Mouse (Mus musculus) neural tube, embryonic 14.5 days (tissue): ENCODE measurements around the gene Brwd1. TPM values are rescaled to one million over a fixed set of nuclear protein-coding genes. Genes with fewer than 3 reads are reported as not detected.

ENCODE experiments used
- ATAC-seq: fragments of 200-750 bp; cut with Nextera tagmentation; 2 replicates; pipeline ENCODE4 v1.8.0; 2017; ENCODE audit warnings: low read depth, mild to moderate bottlenecking, moderate TSS enrichment, moderate library complexity
- H3K27ac ChIP-seq: fragments of 300-500 bp; sonication (generic); 2 replicates; pipeline ENCODE4 v1.5.1; 2014; ENCODE audit warnings: low read depth, mild to moderate bottlenecking, control low read depth, low read length, moderate library complexity, mixed read lengths
- H3K27me3 ChIP-seq: fragments of 300-500 bp; sonication (generic); 2 replicates; pipeline ENCODE4 v1.6.1; 2014; ENCODE audit warnings: low read length; ENCODE audit not compliant: control insufficient read depth, insufficient read depth
- H3K36me3 ChIP-seq: fragments of 300-500 bp; sonication (generic); 2 replicates; pipeline ENCODE4 v1.6.1; 2014; ENCODE audit warnings: low read length, mixed read lengths; ENCODE audit not compliant: control insufficient read depth, insufficient read depth
- H3K4me1 ChIP-seq: fragments of 300-500 bp; sonication (generic); 2 replicates; pipeline ENCODE4 v1.6.1; 2014; ENCODE audit warnings: low read length; ENCODE audit not compliant: control insufficient read depth, insufficient read depth
- H3K4me2 ChIP-seq: fragments of 300-500 bp; sonication (generic); 2 replicates; pipeline ENCODE4 v1.6.1; 2014; ENCODE audit warnings: mild to moderate bottlenecking, low read depth, low read length, control low read depth
- H3K4me3 ChIP-seq: fragments of 300-500 bp; sonication (generic); 2 replicates; pipeline ENCODE4 v1.5.1; 2014; ENCODE audit warnings: low read depth, low read length, control low read depth, mixed read lengths
- H3K9ac ChIP-seq: fragments of 300-500 bp; sonication (generic); replicated peaks from 2 replicates; pipeline ENCODE4 v1.6.1; 2014; ENCODE audit warnings: low read depth, mild to moderate bottlenecking, control low read depth, low read length, mixed read lengths
- H3K9me3 ChIP-seq: fragments of 300-500 bp; sonication (generic); 2 replicates; pipeline ENCODE4 v1.6.1; 2016; ENCODE audit warnings: low read length; ENCODE audit not compliant: control insufficient read depth
- WGBS: fragments of 180-500 bp; shearing (Covaris S2); extraction: QIAGEN DNeasy Blood & Tissue Kit; methylation state at CpG from one replicate; pipeline ENCODE4 v1.1.7; 2014; 5-methylcytosine and 5-hydroxymethylcytosine counted together
- polyA plus RNA-seq: library from polyadenylated mRNA; unstranded; fragments of >200 nt; fragmentation: Nextera tagmentation; extraction: Ambion mirVana; gene quantifications from 2 replicates; pipeline ENCODE4 v1.2.1, GENCODE M21; 2014

Brwd1 gene
- polyA plus RNA-seq, 1 experiment from 2014 or later, result 332 TPM

GRCm38 (mm10) chr16:96085597-96085996 lies 3.3 kb upstream of the Brwd1 start:
- H3K36me3 ChIP-seq, result 0 out of 2 replicates have a peak, but pooled peaks cover under 1% of the 10 kb centered on the region
- H3K4me1 ChIP-seq, result peaks cover 6% of the 10 kb centered on the region
- H3K27me3 ChIP-seq, result no peaks in the 10 kb centered on the region
- H3K9me3 ChIP-seq, result no peaks in the 10 kb centered on the region
- H3K4me3 ChIP-seq, result no peak overlapping the region
- H3K27ac ChIP-seq, result no peak overlapping the region
- no peak overlapping the region for H3K4me2 ChIP-seq
- ATAC-seq, result no peak
- H3K9ac ChIP-seq, result no peak overlapping the region

DNA sequence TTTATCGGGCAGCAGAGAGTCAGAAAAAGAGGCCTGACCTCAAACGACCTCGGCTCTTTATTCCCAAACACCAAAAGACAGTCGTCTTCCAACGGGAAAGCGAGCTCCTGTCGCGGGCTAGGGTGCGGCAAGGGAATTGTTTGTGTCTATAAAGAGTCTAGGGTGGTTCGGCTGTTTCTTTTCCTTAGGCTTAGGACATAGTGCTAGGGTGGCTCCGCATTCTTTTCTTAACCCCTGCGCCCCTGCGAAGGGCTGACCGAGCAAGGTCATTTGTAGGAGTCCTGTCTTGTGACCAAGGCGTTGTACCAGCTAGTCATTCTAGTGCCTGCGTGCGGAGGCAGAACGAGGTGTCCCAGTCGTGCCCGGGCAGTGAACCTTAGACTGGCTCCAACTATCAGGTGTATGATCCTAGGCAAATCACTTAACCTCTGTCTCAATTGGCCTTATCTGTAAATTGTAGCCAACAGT lies 887 bp upstream of the Brwd1 start:
- Histone ChIP-seq H3K36me3 (peaks cover 9% of the 10 kb centered on the region), H3K4me2 (peak overlapping the region; percentile 43), H3K4me3 (peak overlapping the region; percentile 99), H3K4me1 (peaks cover 10% of the 10 kb centered on the region), H3K9ac (peak overlapping the region; percentile 99), H3K27me3 (no peaks in the 10 kb centered on the region), H3K9me3 (no peaks in the 10 kb centered on the region), H3K27ac (peak overlapping the region; percentile 96)
- WGBS, result 4% methylated on average over 20 of the region's 20 CpGs
- ATAC-seq, result no peak

DNA sequence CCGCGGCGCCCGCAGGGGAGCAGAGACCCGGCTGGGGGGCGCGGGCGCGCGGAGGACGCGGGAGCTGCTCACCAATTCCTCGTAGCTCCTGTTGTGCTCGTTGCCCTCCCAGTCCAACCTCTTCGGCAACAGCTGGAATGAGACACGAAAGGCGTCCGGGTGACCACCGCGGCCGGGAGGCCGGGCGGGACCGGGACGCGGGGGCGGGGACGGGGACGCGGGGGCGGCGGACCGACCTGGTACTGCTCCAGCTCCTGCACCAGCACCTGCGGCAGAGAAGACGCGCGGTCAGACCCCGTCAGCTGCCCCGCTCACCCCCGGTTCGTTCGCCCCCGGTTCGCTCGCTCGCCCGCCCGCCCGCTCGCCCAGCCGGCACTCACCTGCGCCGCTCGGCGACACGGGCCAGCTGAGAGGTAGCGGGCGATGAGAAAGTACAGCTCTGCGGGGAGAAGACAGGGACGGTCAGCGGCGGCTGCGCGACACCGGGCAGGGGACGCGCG lies 534 bp downstream of the Brwd1 start:
- peak overlapping the region; percentile 99 for H3K4me3 ChIP-seq
- H3K27ac ChIP-seq, result peak overlapping the region; percentile 96
- peak overlapping the region; percentile 99 for H3K9ac ChIP-seq
- peak overlapping the region; percentile 43 for H3K4me2 ChIP-seq
- H3K36me3 ChIP-seq, result peaks cover 9% of the 10 kb centered on the region
- H3K9me3 ChIP-seq, result no peaks in the 10 kb centered on the region
- no peaks in the 10 kb centered on the region for H3K27me3 ChIP-seq
- ATAC-seq, result peak; percentile 29
- 0% methylated on average over 49 of the region's 68 CpGs for WGBS
- peaks cover 10% of the 10 kb centered on the region for H3K4me1 ChIP-seq

GRCm38 (mm10) chr16:96081331-96081730 lies 995 bp downstream of the Brwd1 start:
- ATAC-seq, result peak; percentile 80
- peak overlapping the region; percentile 99 for H3K4me3 ChIP-seq
- no peaks in the 10 kb centered on the region for H3K9me3 ChIP-seq
- H3K36me3 ChIP-seq, result peaks cover 9% of the 10 kb centered on the region
- H3K27ac ChIP-seq, result peak overlapping the region; percentile 96
- no peaks in the 10 kb centered on the region for H3K27me3 ChIP-seq
- H3K9ac ChIP-seq, result peak overlapping the region; percentile 99
- peak overlapping the region; percentile 43 for H3K4me2 ChIP-seq
- under 1% methylated on average over 22 of the region's 28 CpGs for WGBS
- H3K4me1 ChIP-seq, result peaks cover 10% of the 10 kb centered on the region

DNA sequence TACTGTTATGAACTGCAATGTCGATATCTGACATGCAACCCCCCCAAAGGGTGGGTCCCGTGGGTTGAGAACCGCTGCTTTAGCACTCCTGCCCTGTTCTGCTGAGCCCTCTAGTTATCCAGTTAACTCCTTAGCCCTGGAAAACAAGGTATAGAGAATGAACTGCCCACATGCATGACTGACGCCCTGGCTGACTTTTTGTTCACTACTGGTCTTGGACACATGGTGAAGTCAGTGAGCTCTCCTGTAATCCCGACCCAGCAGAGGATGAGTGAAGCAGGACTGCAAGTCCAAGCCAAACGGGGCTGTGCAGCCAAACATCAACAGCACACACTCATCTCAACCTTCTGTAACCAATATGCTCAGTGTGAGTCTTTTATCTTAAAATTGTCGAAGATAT lies 1.8 kb downstream of the Brwd1 start:
- no peak overlapping the region for H3K27ac ChIP-seq
- no peaks in the 10 kb centered on the region for H3K27me3 ChIP-seq
- WGBS, result 89% methylated on average over 7 of the region's 7 CpGs
- H3K4me1 ChIP-seq, result peaks cover 10% of the 10 kb centered on the region
- no peak overlapping the region for H3K9ac ChIP-seq
- no peak for ATAC-seq
- H3K9me3 ChIP-seq, result no peaks in the 10 kb centered on the region
- H3K4me3 ChIP-seq, result 0 out of 2 replicates have a peak overlapping the region, but pooled peaks have one; percentile 99
- peaks cover 13% of the 10 kb centered on the region for H3K36me3 ChIP-seq
- H3K4me2 ChIP-seq, result no peak overlapping the region

- Histone ChIP-seq H3K4me2 (no peak overlapping the region), H3K4me3 (no peak overlapping the region), H3K27me3 (no peaks in the 10 kb centered on the region), H3K27ac (no peak overlapping the region), H3K4me1 (no peaks in the 10 kb centered on the region), H3K9me3 (no peaks in the 10 kb centered on the region), H3K9ac (no peak overlapping the region), H3K36me3 (peaks cover 45% of the 10 kb centered on the region)
- ATAC-seq, result no peak
- WGBS, result 94% methylated on average over 6 of the region's 6 CpGs
Observed at GRCm38 (mm10) chr16:96068364-96068763, 14.0 kb downstream of the Brwd1 start.

DNA sequence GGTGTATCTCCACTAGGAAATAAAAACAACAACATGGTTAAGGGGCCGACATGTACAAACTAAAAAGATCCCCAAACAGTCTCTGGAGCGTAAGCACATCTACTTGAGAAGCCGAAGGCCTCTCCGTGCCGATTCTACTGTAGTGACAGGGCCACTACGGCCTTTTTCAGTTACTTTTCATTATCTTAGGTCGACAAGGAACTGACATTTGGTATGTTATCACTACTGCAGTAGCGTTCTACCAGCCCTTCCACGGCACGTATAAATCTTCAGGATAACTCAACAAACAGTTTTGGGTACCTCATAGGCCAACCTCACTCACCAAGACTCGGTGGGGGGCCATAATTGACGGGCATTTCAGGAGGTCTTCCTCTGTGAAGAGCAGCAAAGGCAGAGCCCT lies 16.2 kb downstream of the Brwd1 start:
- H3K27me3 ChIP-seq, result no peaks in the 10 kb centered on the region
- H3K9me3 ChIP-seq, result no peaks in the 10 kb centered on the region
- no peak overlapping the region for H3K4me3 ChIP-seq
- H3K4me1 ChIP-seq, result no peaks in the 10 kb centered on the region
- no peak overlapping the region for H3K27ac ChIP-seq
- WGBS, result 96% methylated on average over 12 of the region's 12 CpGs
- no peak for ATAC-seq
- H3K36me3 ChIP-seq, result peaks cover 59% of the 10 kb centered on the region
- H3K4me2 ChIP-seq, result no peak overlapping the region
- H3K9ac ChIP-seq, result no peak overlapping the region

DNA sequence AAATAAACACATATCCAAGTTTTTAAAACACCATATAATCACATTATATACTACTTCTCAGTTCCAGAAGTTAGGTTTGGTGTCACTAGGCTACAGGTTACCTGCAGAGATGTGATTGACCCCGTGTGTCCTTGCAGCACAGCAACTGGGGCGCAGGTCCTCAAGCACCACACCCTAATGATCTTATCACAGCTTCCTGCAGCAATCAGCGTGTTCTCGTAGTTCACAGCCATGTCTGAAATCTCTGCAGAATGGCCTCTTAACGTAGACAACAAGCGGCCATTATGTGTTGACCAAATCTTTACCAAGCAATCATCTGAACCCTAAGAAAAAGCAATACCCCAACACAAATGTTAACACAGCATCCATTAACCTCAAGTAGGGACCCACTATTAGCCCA lies 17.7 kb downstream of the Brwd1 start:
- H3K9me3 ChIP-seq, result no peaks in the 10 kb centered on the region
- no peaks in the 10 kb centered on the region for H3K4me1 ChIP-seq
- H3K27ac ChIP-seq, result no peak overlapping the region
- H3K36me3 ChIP-seq, result peaks cover 71% of the 10 kb centered on the region
- H3K9ac ChIP-seq, result no peak overlapping the region
- ATAC-seq, result no peak
- no peak overlapping the region for H3K4me2 ChIP-seq
- H3K27me3 ChIP-seq, result no peaks in the 10 kb centered on the region
- WGBS, result 95% methylated on average over 6 of the region's 6 CpGs
- no peak overlapping the region for H3K4me3 ChIP-seq

GRCm38 (mm10) chr16:96044096-96044495 lies 38.2 kb downstream of the Brwd1 start:
- Histone ChIP-seq H3K36me3 (peaks cover 57% of the 10 kb centered on the region), H3K27me3 (no peaks in the 10 kb centered on the region), H3K9me3 (no peaks in the 10 kb centered on the region), H3K4me1 (no peaks in the 10 kb centered on the region), H3K9ac (no peak overlapping the region), H3K27ac (no peak overlapping the region), H3K4me3 (no peak overlapping the region), H3K4me2 (no peak overlapping the region)
- WGBS, result 70% methylated on average over 5 of the region's 5 CpGs
- ATAC-seq, result no peak
